Mouse (Mus musculus): Measurements from ENCODE around the gene Hspa4. TPM values are rescaled to one million over a fixed set of nuclear protein-coding genes. Genes with fewer than 3 reads are reported as not detected.
A peak's percentile ranks its signal among the peaks of the same experiment; 100 is the strongest.
"Not testable (repeated sequence)": the region's sequence is repeated elsewhere in the genome, so short reads cannot be mapped to it uniquely, and the experiment has no call there.

Gene Hspa4
- polyA plus RNA-seq (2015; fragmentation: Nextera tagmentation; extraction: Ambion mirVana), result 66.6 and 72.8 TPM in 2 replicates

- peaks cover 28% of the 10 kb centered on the region for H3K4me1 ChIP-seq (ENCODE audit: control insufficient read depth, insufficient read depth, low read length)
- H3K4me3 ChIP-seq (ENCODE audit: low read length), result peak within 1 kb of the TSS; percentile 100
- no peaks in the 10 kb centered on the region; the same call in 1 of the 2 replicates for H3K36me3 ChIP-seq (ENCODE audit: control insufficient read depth, insufficient read depth)
- WGBS, result under 1% methylated on average over 58 of the region's 58 CpGs
- peak within 1 kb of the TSS; percentile 86 for H3K4me2 ChIP-seq (ENCODE audit: low read depth, low read length)
- H3K27ac ChIP-seq (ENCODE audit: low read length), result peak within 1 kb of the TSS; percentile 99
- no peaks in the 10 kb centered on the region for H3K27me3 ChIP-seq (ENCODE audit: control insufficient read depth, insufficient read depth, low read length)
- no peaks in the 10 kb centered on the region for H3K9me3 ChIP-seq (replicated peaks; ENCODE audit: control insufficient read depth, low read length)
- peak within 1 kb of the TSS; percentile 100 for H3K9ac ChIP-seq (ENCODE audit: low read length)
- peak; percentile 96 for ATAC-seq (replicated peaks; ENCODE audit: extremely low read depth, insufficient read depth, low FRiP score)
Observed at GRCm38 (mm10) chr11:53300330-53301166, at the start of gene Hspa4. TSS of gene Hspa4 (minus strand) at chr11:53300457.

DNA sequence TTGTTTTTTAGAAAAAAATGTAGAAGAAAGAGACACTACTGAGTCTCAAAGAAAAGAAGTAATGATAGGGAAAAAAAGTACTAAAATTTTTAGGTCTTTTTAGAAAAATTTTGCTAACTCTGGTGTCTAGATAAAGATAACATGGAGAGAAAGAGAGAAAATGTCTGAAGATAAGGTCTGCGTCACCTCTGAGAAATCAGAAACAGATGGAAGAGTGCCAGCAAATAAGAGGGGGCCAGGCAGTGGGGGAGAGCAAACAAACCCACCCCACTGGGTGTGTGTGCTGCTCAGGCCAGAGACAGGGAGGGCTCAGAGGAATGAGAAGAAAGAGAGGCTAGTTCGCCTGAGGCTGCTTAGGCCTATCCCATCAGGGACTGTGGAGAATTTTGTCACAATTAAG is 45.5 kb upstream of the Hspa4 start:
- H3K4me2 ChIP-seq (ENCODE audit: low read depth, low read length), result no peak overlapping the region

GRCm38 (mm10) chr11:53345328-53345727 is 45.1 kb upstream of the Hspa4 start:
- peaks cover 5% of the 10 kb centered on the region for H3K4me1 ChIP-seq (ENCODE audit: control insufficient read depth, insufficient read depth, low read length)
- no peak overlapping the region; the same call in 1 of the 2 replicates for H3K27ac ChIP-seq (ENCODE audit: low read length)
- 16% methylated on average over 5 of the region's 5 CpGs for WGBS

More for the DNA sequence above, 45.5 kb upstream of the Hspa4 start:
- no peaks in the 10 kb centered on the region for H3K9me3 ChIP-seq (replicated peaks; ENCODE audit: control insufficient read depth, low read length)
- H3K4me1 ChIP-seq (ENCODE audit: control insufficient read depth, insufficient read depth, low read length), result peaks cover 5% of the 10 kb centered on the region
- WGBS, result 25% methylated on average over 2 of the region's 2 CpGs
- H3K27ac ChIP-seq (ENCODE audit: low read length), result no peak overlapping the region
- H3K27me3 ChIP-seq (ENCODE audit: control insufficient read depth, insufficient read depth, low read length), result no peaks in the 10 kb centered on the region
- H3K9ac ChIP-seq (ENCODE audit: low read length), result no peak overlapping the region
- H3K36me3 ChIP-seq (ENCODE audit: control insufficient read depth, insufficient read depth), result no peaks in the 10 kb centered on the region
- no peak overlapping the region for H3K4me3 ChIP-seq (ENCODE audit: low read length)
- no peak for ATAC-seq (replicated peaks; ENCODE audit: extremely low read depth, insufficient read depth, low FRiP score)

GRCm38 (mm10) chr11:53342711-53343110 is 42.5 kb upstream of the Hspa4 start:
- ATAC-seq (replicated peaks; ENCODE audit: extremely low read depth, insufficient read depth, low FRiP score), result no peak
- H3K27me3 ChIP-seq (ENCODE audit: control insufficient read depth, insufficient read depth, low read length), result no peaks in the 10 kb centered on the region
- H3K4me3 ChIP-seq (ENCODE audit: low read length), result no peak overlapping the region
- no peak overlapping the region for H3K4me2 ChIP-seq (ENCODE audit: low read depth, low read length)
- H3K9ac ChIP-seq (ENCODE audit: low read length), result no peak overlapping the region
- peaks cover 5% of the 10 kb centered on the region for H3K4me1 ChIP-seq (ENCODE audit: control insufficient read depth, insufficient read depth, low read length)
- H3K9me3 ChIP-seq (replicated peaks; ENCODE audit: control insufficient read depth, low read length), result no peaks in the 10 kb centered on the region
- H3K27ac ChIP-seq (ENCODE audit: low read length), result no peak overlapping the region
- 49% methylated on average over 5 of the region's 5 CpGs for WGBS
- no peaks in the 10 kb centered on the region for H3K36me3 ChIP-seq (ENCODE audit: control insufficient read depth, insufficient read depth)

More at GRCm38 (mm10) chr11:53345328-53345727, 45.1 kb upstream of the Hspa4 start:
- no peak overlapping the region for H3K9ac ChIP-seq (ENCODE audit: low read length)
- H3K4me2 ChIP-seq (ENCODE audit: low read depth, low read length), result no peak overlapping the region
- H3K27me3 ChIP-seq (ENCODE audit: control insufficient read depth, insufficient read depth, low read length), result no peaks in the 10 kb centered on the region
- H3K9me3 ChIP-seq (replicated peaks; ENCODE audit: control insufficient read depth, low read length), result no peaks in the 10 kb centered on the region
- ATAC-seq (replicated peaks; ENCODE audit: extremely low read depth, insufficient read depth, low FRiP score), result peak; percentile 49; the same call in 1 of the 2 replicates
- no peaks in the 10 kb centered on the region for H3K36me3 ChIP-seq (ENCODE audit: control insufficient read depth, insufficient read depth)
- H3K4me3 ChIP-seq (ENCODE audit: low read length), result no peak overlapping the region

DNA sequence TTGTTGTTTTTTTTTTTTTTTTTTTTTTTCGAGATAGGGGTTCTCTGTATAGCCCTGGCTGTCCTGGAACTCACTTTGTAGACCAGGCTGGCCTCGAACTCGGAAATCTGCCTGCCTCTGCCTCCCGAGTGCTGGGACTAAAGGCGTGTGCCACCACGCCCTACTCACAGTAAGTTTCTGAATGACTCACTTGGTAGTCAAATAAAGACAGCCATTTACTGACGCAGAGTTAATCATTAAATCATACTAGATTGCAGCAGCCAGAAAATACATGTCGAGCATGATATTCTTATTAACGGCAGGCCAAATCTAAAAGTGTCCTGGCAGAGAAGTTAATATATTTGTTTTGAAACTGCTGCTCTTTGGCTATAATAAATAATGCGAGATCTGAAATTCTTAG is 40.8 kb upstream of the Hspa4 start:
- not testable (repeated sequence) for H3K36me3 ChIP-seq (ENCODE audit: control insufficient read depth, insufficient read depth); H3K9ac ChIP-seq (ENCODE audit: low read length); H3K4me1 ChIP-seq (ENCODE audit: control insufficient read depth, insufficient read depth, low read length); H3K27me3 ChIP-seq (ENCODE audit: control insufficient read depth, insufficient read depth, low read length); H3K27ac ChIP-seq (ENCODE audit: low read length); H3K9me3 ChIP-seq (replicated peaks; ENCODE audit: control insufficient read depth, low read length); H3K4me2 ChIP-seq (ENCODE audit: low read depth, low read length); H3K4me3 ChIP-seq (ENCODE audit: low read length); ATAC-seq (replicated peaks; ENCODE audit: extremely low read depth, insufficient read depth, low FRiP score)
- 82% methylated on average over 10 of the region's 10 CpGs for WGBS

DNA sequence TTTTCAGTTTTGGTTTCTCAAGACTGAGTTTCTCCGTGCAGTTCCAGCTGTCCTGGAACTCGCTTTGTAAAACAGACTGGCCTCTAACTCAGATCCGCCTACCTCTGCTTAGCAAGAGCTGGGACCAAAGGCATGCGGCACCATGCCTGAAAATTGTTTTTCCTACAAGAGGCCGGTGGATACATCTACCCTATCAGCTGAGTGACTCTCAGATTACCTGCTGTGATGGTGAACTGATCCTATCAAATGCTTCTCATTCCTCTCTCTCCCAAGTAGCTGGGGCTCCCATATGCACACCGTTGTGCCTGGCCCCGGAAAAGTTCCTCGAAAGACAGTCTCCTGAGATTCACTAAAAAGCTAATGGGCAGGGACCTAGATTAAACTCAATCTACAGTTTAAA is 37.4 kb upstream of the Hspa4 start:
- no peaks in the 10 kb centered on the region for H3K27me3 ChIP-seq (ENCODE audit: control insufficient read depth, insufficient read depth, low read length)
- H3K27ac ChIP-seq (ENCODE audit: low read length), result no peak overlapping the region
- H3K4me2 ChIP-seq (ENCODE audit: low read depth, low read length), result no peak overlapping the region
- no peaks in the 10 kb centered on the region for H3K9me3 ChIP-seq (replicated peaks; ENCODE audit: control insufficient read depth, low read length)
- no peaks in the 10 kb centered on the region; the same call in 1 of the 2 replicates for H3K4me1 ChIP-seq (ENCODE audit: control insufficient read depth, insufficient read depth, low read length)
- H3K4me3 ChIP-seq (ENCODE audit: low read length), result no peak overlapping the region
- 55% methylated on average over 8 of the region's 8 CpGs for WGBS
- no peaks in the 10 kb centered on the region for H3K36me3 ChIP-seq (ENCODE audit: control insufficient read depth, insufficient read depth)
- no peak overlapping the region for H3K9ac ChIP-seq (ENCODE audit: low read length)
- no peak for ATAC-seq (replicated peaks; ENCODE audit: extremely low read depth, insufficient read depth, low FRiP score)

GRCm38 (mm10) chr11:53336924-53337323 is 36.7 kb upstream of the Hspa4 start:
- H3K27ac ChIP-seq (ENCODE audit: low read length), result no peak overlapping the region
- H3K27me3 ChIP-seq (ENCODE audit: control insufficient read depth, insufficient read depth, low read length), result no peaks in the 10 kb centered on the region
- H3K4me1 ChIP-seq (ENCODE audit: control insufficient read depth, insufficient read depth, low read length), result no peaks in the 10 kb centered on the region; the same call in 1 of the 2 replicates
- H3K4me3 ChIP-seq (ENCODE audit: low read length), result no peak overlapping the region
- H3K36me3 ChIP-seq (ENCODE audit: control insufficient read depth, insufficient read depth), result no peaks in the 10 kb centered on the region
- no peak for ATAC-seq (replicated peaks; ENCODE audit: extremely low read depth, insufficient read depth, low FRiP score)
- no peak overlapping the region for H3K9ac ChIP-seq (ENCODE audit: low read length)
- WGBS, result 47% methylated on average over 1 of the region's 1 CpGs
- no peaks in the 10 kb centered on the region for H3K9me3 ChIP-seq (replicated peaks; ENCODE audit: control insufficient read depth, low read length)
- no peak overlapping the region for H3K4me2 ChIP-seq (ENCODE audit: low read depth, low read length)

DNA sequence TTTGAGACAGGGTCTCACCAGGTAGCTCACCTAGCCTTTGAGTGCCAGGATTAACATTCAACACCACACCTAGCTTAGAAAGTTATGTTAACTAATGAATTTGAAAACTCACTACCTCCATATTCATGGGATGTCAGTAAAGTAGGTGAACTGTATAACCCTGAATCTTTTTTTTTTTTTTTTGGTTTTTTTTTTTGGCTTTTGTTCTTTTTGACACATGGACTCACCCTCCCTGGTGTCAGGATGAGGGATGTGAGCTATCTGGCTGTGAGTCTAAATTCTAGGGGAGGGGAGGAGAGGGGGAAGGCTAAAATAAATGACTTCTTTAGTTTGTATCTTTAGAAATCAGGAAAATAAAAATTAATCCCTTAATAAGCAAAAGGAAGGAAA is 35.9 kb upstream of the Hspa4 start:
- ATAC-seq (replicated peaks; ENCODE audit: extremely low read depth, insufficient read depth, low FRiP score), result no peak
- H3K9me3 ChIP-seq (replicated peaks; ENCODE audit: control insufficient read depth, low read length), result no peaks in the 10 kb centered on the region
- H3K27ac ChIP-seq (ENCODE audit: low read length), result no peak overlapping the region
- no peak overlapping the region for H3K4me3 ChIP-seq (ENCODE audit: low read length)
- no peaks in the 10 kb centered on the region for H3K27me3 ChIP-seq (ENCODE audit: control insufficient read depth, insufficient read depth, low read length)
- no peak overlapping the region for H3K9ac ChIP-seq (ENCODE audit: low read length)
- no peaks in the 10 kb centered on the region; the same call in 1 of the 2 replicates for H3K4me1 ChIP-seq (ENCODE audit: control insufficient read depth, insufficient read depth, low read length)
- H3K4me2 ChIP-seq (ENCODE audit: low read depth, low read length), result no peak overlapping the region
- peaks cover 5% of the 10 kb centered on the region for H3K36me3 ChIP-seq (ENCODE audit: control insufficient read depth, insufficient read depth)

GRCm38 (mm10) chr11:53335505-53336181 is 35.4 kb upstream of the Hspa4 start:
- Histone ChIP-seq H3K36me3 (ENCODE audit: control insufficient read depth, insufficient read depth) (peaks cover 7% of the 10 kb centered on the region), H3K27ac (ENCODE audit: low read length) (no peak overlapping the region), H3K9me3 (replicated peaks; ENCODE audit: control insufficient read depth, low read length) (no peaks in the 10 kb centered on the region), H3K4me1 (ENCODE audit: control insufficient read depth, insufficient read depth, low read length) (no peaks in the 10 kb centered on the region; the same call in 1 of the 2 replicates), H3K9ac (ENCODE audit: low read length) (no peak overlapping the region), H3K4me2 (ENCODE audit: low read depth, low read length) (no peak overlapping the region), H3K27me3 (ENCODE audit: control insufficient read depth, insufficient read depth, low read length) (no peaks in the 10 kb centered on the region), H3K4me3 (ENCODE audit: low read length) (no peak overlapping the region)
- no peak for ATAC-seq (replicated peaks; ENCODE audit: extremely low read depth, insufficient read depth, low FRiP score)
- WGBS, result 31% methylated on average over 3 of the region's 3 CpGs
